Mouse (Mus musculus): ENCODE results near the gene Olfr311. TPM values are rescaled to one million over a fixed set of nuclear protein-coding genes. Genes with fewer than 3 reads are reported as not detected.

Gene Olfr311
- not detected in 2 replicates for polyA plus RNA-seq (2012; rRNA removed)

DNA sequence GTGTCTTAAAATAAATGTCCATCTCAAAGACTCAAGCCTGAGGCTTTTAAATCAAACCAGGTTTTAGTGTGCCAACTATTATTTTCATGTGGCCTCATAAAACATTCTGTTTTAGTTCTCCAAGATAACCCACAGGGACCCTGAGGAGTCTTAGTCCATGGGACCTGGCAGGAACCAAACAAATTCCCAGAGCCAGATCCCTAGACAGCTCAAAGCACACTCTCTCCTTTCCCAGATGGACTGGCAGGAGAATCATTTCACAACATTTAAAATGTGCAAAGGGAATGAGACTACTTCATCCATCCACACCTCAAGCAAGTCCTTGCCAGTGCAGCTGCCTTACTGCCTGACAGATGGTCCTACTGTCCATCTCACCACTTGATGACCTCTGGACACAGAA, at the start of gene Olfr311:
Gene Olfr311, plus strand, starts transcription at position 301 of the 400 bp plus-strand sequence.

GRCm38 (mm10) chr11:58801558-58802228, 37.4 kb upstream of the Olfr311 start, which contains the start of gene Fam183b:
Fam183b (minus strand) TSS chr11:58801960.

GRCm38 (mm10) chr11:58814700-58815099, 24.4 kb upstream of the Olfr311 start, which contains the start of gene Olfr313:
Olfr313 (plus strand) TSS chr11:58815000.

GRCm38 (mm10) chr11:58828937-58829336, 10.1 kb upstream of the Olfr311 start, which contains the start of gene Olfr312:
Olfr312 (plus strand) TSS chr11:58829237.

GRCm38 (mm10) chr11:58846919-58847461, 7.9 kb downstream of the Olfr311 start, which contains the start of gene Gm12258:
Gm12258 (plus strand) TSS chr11:58847158.

GRCm38 (mm10) chr11:58867039-58867953, 28.2 kb downstream of the Olfr311 start, which contains the start of gene 2810021J22Rik:
2810021J22Rik (plus strand) TSS chr11:58867216.

Other genes with a start within 250 kb of the Olfr311 start
- not detected in 2 replicates for gene Olfr324, start 244.1 kb upstream of the Olfr311 start, polyA plus RNA-seq (2012; rRNA removed)
- 7.3 and 7.4 TPM in 2 replicates for gene 2210407C18Rik, start 223.2 kb upstream of the Olfr311 start, polyA plus RNA-seq (2012; rRNA removed)
- not detected in 2 replicates for gene Olfr323, start 208.8 kb upstream of the Olfr311 start, polyA plus RNA-seq (2012; rRNA removed)
- not detected in 2 replicates for gene Trim58, start 198.8 kb upstream of the Olfr311 start, polyA plus RNA-seq (2012; rRNA removed)
- not detected in 2 replicates for gene Olfr322, start 180.5 kb upstream of the Olfr311 start, polyA plus RNA-seq (2012; rRNA removed)
- gene Olfr320, start 158.2 kb upstream of the Olfr311 start, polyA plus RNA-seq (2012; rRNA removed), result not detected in 2 replicates
- not detected in 2 replicates for gene Olfr319, start 140.1 kb upstream of the Olfr311 start, polyA plus RNA-seq (2012; rRNA removed)
- not detected in 2 replicates for gene Olfr318, start 115.2 kb upstream of the Olfr311 start, polyA plus RNA-seq (2012; rRNA removed)
- not detected in 2 replicates for gene Olfr317, start 100.0 kb upstream of the Olfr311 start, polyA plus RNA-seq (2012; rRNA removed)
- not detected in 2 replicates for gene Olfr316, start 86.5 kb upstream of the Olfr311 start, polyA plus RNA-seq (2012; rRNA removed)
- gene Olfr315, start 66.1 kb upstream of the Olfr311 start, polyA plus RNA-seq (2012; rRNA removed), result not detected in 2 replicates
- gene Olfr314, start 56.3 kb upstream of the Olfr311 start, polyA plus RNA-seq (2012; rRNA removed), result not detected in 2 replicates
- 0.59 TPM in 1 of 2 replicates, not detected in the other for gene Fam183b, start 37.3 kb upstream of the Olfr311 start, polyA plus RNA-seq (2012; rRNA removed)
- not detected in 2 replicates for gene Olfr313, start 24.3 kb upstream of the Olfr311 start, polyA plus RNA-seq (2012; rRNA removed)
- gene Olfr312, start 10.0 kb upstream of the Olfr311 start, polyA plus RNA-seq (2012; rRNA removed), result not detected in 2 replicates
- 1.5 and 1.7 TPM in 2 replicates for gene Gm12258, start 7.9 kb downstream of the Olfr311 start, polyA plus RNA-seq (2012; rRNA removed)
- gene 2810021J22Rik, start 28.0 kb downstream of the Olfr311 start, polyA plus RNA-seq (2012; rRNA removed), result 1.4 and 2.9 TPM in 2 replicates
- 0.48 and 0.78 TPM in 2 replicates for gene Zfp39, start 65.0 kb downstream of the Olfr311 start, polyA plus RNA-seq (2012; rRNA removed)
- not detected in 2 replicates for gene Btnl10, start 78.7 kb downstream of the Olfr311 start, polyA plus RNA-seq (2012; rRNA removed)
- gene Rnf187, start 99.7 kb downstream of the Olfr311 start, polyA plus RNA-seq (2012; rRNA removed), result 191 and 200 TPM in 2 replicates
- 4.6 and 8.8 TPM in 2 replicates for gene Hist3h2ba, start 109.7 kb downstream of the Olfr311 start, polyA plus RNA-seq (2012; rRNA removed)
- gene Hist3h2a, start 115.4 kb downstream of the Olfr311 start, polyA plus RNA-seq (2012; rRNA removed), result 18.4 and 25.8 TPM in 2 replicates
- gene Trim17, start 115.4 kb downstream of the Olfr311 start, polyA plus RNA-seq (2012; rRNA removed), result 0.22 and 0.46 TPM in 2 replicates
- 39.6 and 41.5 TPM in 2 replicates for gene Trim11, start 138.8 kb downstream of the Olfr311 start, polyA plus RNA-seq (2012; rRNA removed)